Mouse (Mus musculus) midbrain, postnatal 0 days (tissue): ENCODE results near the gene Bckdha. TPM values are rescaled to one million over a fixed set of nuclear protein-coding genes. Genes with fewer than 3 reads are reported as not detected.

Source experiments
- ATAC-seq: fragments of 200-750 bp; cut with Nextera tagmentation; 2 replicates; pipeline ENCODE4 v1.8.0; 2017; ENCODE audit warnings: moderate number of reproducible peaks, mild to moderate bottlenecking, moderate TSS enrichment, moderate library complexity; ENCODE audit not compliant: low FRiP score
- DNase-seq: peaks from one replicate; pipeline ENCODE4 v3.0.0-alpha.2; 2015; ENCODE audit warnings: low spot score
- H3K27ac ChIP-seq: fragments of 300-500 bp; sonication (generic); 2 replicates; pipeline ENCODE4 v1.5.1; 2014; ENCODE audit warnings: low read depth, mild to moderate bottlenecking, low read length, mixed read lengths
- H3K27me3 ChIP-seq: fragments of 300-500 bp; sonication (generic); 2 replicates; pipeline ENCODE4 v1.6.1; 2014; ENCODE audit warnings: low read length, control low read depth, mixed read lengths; ENCODE audit not compliant: insufficient read depth
- H3K36me3 ChIP-seq: fragments of 300-500 bp; sonication (generic); 2 replicates; pipeline ENCODE4 v1.6.1; 2014; ENCODE audit warnings: low read length, control low read depth, mixed read lengths; ENCODE audit not compliant: insufficient read depth
- H3K4me1 ChIP-seq: fragments of 300-500 bp; sonication (generic); 2 replicates; pipeline ENCODE4 v1.6.1; 2014; ENCODE audit warnings: mild to moderate bottlenecking, control low read depth, antibody characterized with exemption, low read length, mixed read lengths; ENCODE audit not compliant: insufficient read depth
- H3K4me2 ChIP-seq: fragments of 300-500 bp; sonication (generic); 2 replicates; pipeline ENCODE4 v1.6.1; 2014; ENCODE audit warnings: low read depth, mild to moderate bottlenecking, low read length, mixed read lengths; ENCODE audit not compliant: poor library complexity, severe bottlenecking
- H3K4me3 ChIP-seq: fragments of 300-500 bp; sonication (generic); 2 replicates; pipeline ENCODE4 v1.5.1; 2014; ENCODE audit warnings: low read depth, mild to moderate bottlenecking, low read length, moderate library complexity
- H3K9ac ChIP-seq: fragments of 300-500 bp; sonication (generic); replicated peaks from 2 replicates; pipeline ENCODE4 v1.6.1; 2014; ENCODE audit warnings: mild to moderate bottlenecking, low read length, moderate library complexity, mixed read lengths; ENCODE audit not compliant: poor library complexity, severe bottlenecking
- H3K9me3 ChIP-seq: fragments of 300-500 bp; sonication (generic); 2 replicates; pipeline ENCODE4 v1.6.1; 2016; ENCODE audit warnings: low read length, control low read depth
- CTCF ChIP-seq: IDR thresholded peaks from 2 replicates; pipeline ENCODE4 v1.5.1; 2016; ENCODE audit warnings: antibody characterized with exemption, mild to moderate bottlenecking
- WGBS: fragments of 180-500 bp; shearing (Covaris S2); extraction: QIAGEN DNeasy Blood & Tissue Kit; methylation state at CpG from one replicate; pipeline ENCODE4 v1.1.7; 2014; 5-methylcytosine and 5-hydroxymethylcytosine counted together
- polyA plus RNA-seq: library from polyadenylated mRNA; unstranded; fragments of >200 nt; fragmentation: Nextera tagmentation; extraction: Ambion mirVana; gene quantifications from 2 replicates; pipeline ENCODE4 v1.2.1, GENCODE M21; 2015
- total RNA-seq: library from RNA; depleted of rRNA; stranded (reverse); fragments of >200 nt; gene quantifications from 2 replicates; pipeline ENCODE4 v1.2.3, GENCODE M21; 2014; rRNA removed

The Bckdha gene
- total and polyA plus RNA-seq, 2 experiments from 2014 or later, result 40.7 to 78.2 TPM

GRCm38 (mm10) chr7:25584651-25585050, 74.1 kb downstream of the Bckdha start:
- TF ChIP-seq CTCF, result no peak
- Histone ChIP-seq H3K4me1 (no peaks in the 10 kb centered on the region), H3K36me3 (no peaks in the 10 kb centered on the region), H3K9me3 (no peaks in the 10 kb centered on the region), H3K27ac (no peak overlapping the region), H3K9ac (no peak overlapping the region), H3K27me3 (no peaks in the 10 kb centered on the region), H3K4me2 (no peak overlapping the region), H3K4me3 (no peak overlapping the region)
- WGBS, result 82% methylated on average over 5 of the region's 5 CpGs
- no peak for DNase-seq
- ATAC-seq, result no peak

DNA sequence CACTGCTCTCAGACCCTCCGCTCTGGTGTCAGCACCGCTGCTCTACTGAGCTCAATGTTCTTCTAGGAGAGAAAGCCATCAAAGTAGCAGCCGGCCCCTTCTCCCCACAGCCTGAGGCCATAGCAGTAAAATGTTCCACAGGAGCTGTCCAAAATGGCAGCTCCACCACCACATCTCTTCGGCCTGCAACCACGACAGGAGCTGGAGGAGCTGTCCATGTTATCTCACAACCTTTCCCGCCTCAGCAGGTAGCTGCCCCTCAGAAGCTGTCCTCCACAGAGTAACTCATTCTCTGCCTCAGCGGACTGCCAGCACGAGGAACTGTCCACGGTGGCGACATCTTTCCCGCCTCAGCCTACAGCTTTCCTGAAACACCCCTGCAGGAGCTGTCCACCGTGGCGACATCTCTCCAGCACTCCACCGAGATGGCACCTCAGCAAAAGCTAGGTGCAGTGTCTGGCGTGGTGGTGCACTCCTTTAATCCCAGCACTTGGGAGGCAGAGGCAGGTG, 76.4 kb downstream of the Bckdha start:
- Histone ChIP-seq H3K4me1 (no peaks in the 10 kb centered on the region), H3K9ac (no peak overlapping the region), H3K27ac (no peak overlapping the region), H3K27me3 (no peaks in the 10 kb centered on the region), H3K9me3 (no peaks in the 10 kb centered on the region), H3K36me3 (no peaks in the 10 kb centered on the region), H3K4me3 (no peak overlapping the region), H3K4me2 (no peak overlapping the region)
- no peak for TF ChIP-seq CTCF
- 91% methylated on average over 15 of the region's 15 CpGs for WGBS
- no peak for DNase-seq
- ATAC-seq, result no peak

Other genes with a start within 250 kb of the Bckdha start
- not detected in 2 replicates for gene Cxcl17, start 246.1 kb downstream of the Bckdha start, total RNA-seq
- gene Cxcl17, start 246.1 kb downstream of the Bckdha start, polyA plus RNA-seq, result 0.38 and 0.57 TPM in 2 replicates
- gene Ceacam1, start 181.4 kb downstream of the Bckdha start, total RNA-seq, result 1.4 and 2.9 TPM in 2 replicates
- gene Ceacam1, start 181.4 kb downstream of the Bckdha start, polyA plus RNA-seq, result 0.84 and 0.94 TPM in 2 replicates
- gene Ceacam2, start 119.1 kb downstream of the Bckdha start, total RNA-seq, result not detected in 2 replicates
- gene Ceacam2, start 119.1 kb downstream of the Bckdha start, polyA plus RNA-seq, result not detected in 2 replicates
- gene Erich4, start 43.1 kb downstream of the Bckdha start, total RNA-seq, result not detected in 2 replicates
- gene Erich4, start 43.1 kb downstream of the Bckdha start, polyA plus RNA-seq, result not detected in 2 replicates
- gene Dmac2, start 39.6 kb downstream of the Bckdha start, total RNA-seq, result 54.3 and 58.1 TPM in 2 replicates
- 47.5 and 50.6 TPM in 2 replicates for gene Dmac2, start 39.6 kb downstream of the Bckdha start, polyA plus RNA-seq
- gene B3gnt8, start 32.3 kb downstream of the Bckdha start, total RNA-seq, result 0.80 and 1.4 TPM in 2 replicates
- 0.62 and 0.97 TPM in 2 replicates for gene B3gnt8, start 32.3 kb downstream of the Bckdha start, polyA plus RNA-seq
- 19.7 and 29.4 TPM in 2 replicates for gene Exosc5, start 183 bp upstream of the Bckdha start, total RNA-seq
- 27.3 and 29.5 TPM in 2 replicates for gene Exosc5, start 183 bp upstream of the Bckdha start, polyA plus RNA-seq
- 60.8 and 94.4 TPM in 2 replicates for gene Tmem91, start 16.2 kb upstream of the Bckdha start, total RNA-seq
- 186 and 200 TPM in 2 replicates for gene Tmem91, start 16.2 kb upstream of the Bckdha start, polyA plus RNA-seq
- 22.8 and 32.1 TPM in 2 replicates for gene B9d2, start 21.8 kb upstream of the Bckdha start, total RNA-seq
- gene B9d2, start 21.8 kb upstream of the Bckdha start, polyA plus RNA-seq, result 58.2 and 67.2 TPM in 2 replicates
- gene Tgfb1, start 28.0 kb upstream of the Bckdha start, total RNA-seq, result 2.2 and 2.5 TPM in 2 replicates
- 0.53 and 0.88 TPM in 2 replicates for gene Tgfb1, start 28.0 kb upstream of the Bckdha start, polyA plus RNA-seq
- 27.0 and 38.3 TPM in 2 replicates for gene Ccdc97, start 60.1 kb upstream of the Bckdha start, total RNA-seq
- gene Ccdc97, start 60.1 kb upstream of the Bckdha start, polyA plus RNA-seq, result 29.1 and 34.4 TPM in 2 replicates
- 117 and 126 TPM in 2 replicates for gene Hnrnpul1, start 95.8 kb upstream of the Bckdha start, total RNA-seq
- gene Hnrnpul1, start 95.8 kb upstream of the Bckdha start, polyA plus RNA-seq, result 41.8 and 47.8 TPM in 2 replicates
- gene Axl, start 129.7 kb upstream of the Bckdha start, total RNA-seq, result 22.2 and 28.1 TPM in 2 replicates
- gene Axl, start 129.7 kb upstream of the Bckdha start, polyA plus RNA-seq, result 16.5 and 20.7 TPM in 2 replicates
- 3.0 and 4.8 TPM in 2 replicates for gene Cyp2s1, start 157.9 kb upstream of the Bckdha start, total RNA-seq
- 2.5 and 3.4 TPM in 2 replicates for gene Cyp2s1, start 157.9 kb upstream of the Bckdha start, polyA plus RNA-seq
- not detected in 2 replicates for gene Cyp2b10, start 238.6 kb upstream of the Bckdha start, total RNA-seq
- not detected in 2 replicates for gene Cyp2b10, start 238.6 kb upstream of the Bckdha start, polyA plus RNA-seq